Mouse (Mus musculus) heart, embryonic 16.5 days (tissue): ENCODE measurements around the gene Adgrl3. TPM values are rescaled to one million over a fixed set of nuclear protein-coding genes. Genes with fewer than 3 reads are reported as not detected.

Experiments used
- ATAC-seq: fragments of 200-750 bp; cut with Nextera tagmentation; replicated peaks from 2 replicates; pipeline ENCODE4 v1.8.0; 2017; ENCODE audit warnings: moderate number of reproducible peaks; ENCODE audit not compliant: insufficient read depth, low FRiP score; ENCODE audit errors: extremely low read depth
- H3K27ac ChIP-seq: fragments of 300-500 bp; sonication (generic); 2 replicates; pipeline ENCODE4 v1.5.1; 2014; ENCODE audit warnings: mild to moderate bottlenecking, low read length, control low read depth, moderate library complexity
- H3K27me3 ChIP-seq: fragments of 300-500 bp; sonication (generic); 2 replicates; pipeline ENCODE4 v1.6.1; 2014; ENCODE audit warnings: low read length, mixed read lengths; ENCODE audit not compliant: control insufficient read depth, insufficient read depth
- H3K36me3 ChIP-seq: fragments of 300-500 bp; sonication (generic); 2 replicates; pipeline ENCODE4 v1.6.1; 2014; ENCODE audit not compliant: control insufficient read depth, insufficient read depth
- H3K4me1 ChIP-seq: fragments of 300-500 bp; sonication (generic); 2 replicates; pipeline ENCODE4 v1.6.1; 2014; ENCODE audit warnings: low read length, mixed read lengths; ENCODE audit not compliant: control insufficient read depth, insufficient read depth
- H3K4me2 ChIP-seq: fragments of 300-500 bp; sonication (generic); 2 replicates; pipeline ENCODE4 v1.6.1; 2014; ENCODE audit warnings: low read depth, mild to moderate bottlenecking, control low read depth, low read length
- H3K4me3 ChIP-seq: fragments of 300-500 bp; sonication (generic); 2 replicates; pipeline ENCODE4 v1.5.1; 2014; ENCODE audit warnings: mild to moderate bottlenecking, control low read depth, low read length
- H3K9ac ChIP-seq: fragments of 300-500 bp; sonication (generic); 2 replicates; pipeline ENCODE4 v1.6.1; 2014; ENCODE audit warnings: low read length, control low read depth
- H3K9me3 ChIP-seq: fragments of 300-500 bp; sonication (generic); replicated peaks from 2 replicates; pipeline ENCODE4 v1.6.1; 2016; ENCODE audit warnings: low read length; ENCODE audit not compliant: control insufficient read depth
- WGBS: fragments of 180-500 bp; shearing (Covaris S2); extraction: QIAGEN DNeasy Blood & Tissue Kit; methylation state at CpG from one replicate; pipeline ENCODE4 v1.1.7; 2014; 5-methylcytosine and 5-hydroxymethylcytosine counted together
- polyA plus RNA-seq: library from polyadenylated mRNA; unstranded; fragments of >200 nt; fragmentation: Nextera tagmentation; extraction: Ambion mirVana; gene quantifications from 2 replicates; pipeline ENCODE4 v1.2.1, GENCODE M21; 2015

Gene Adgrl3
- polyA plus RNA-seq, 1 experiment from 2014 or later = 3.6 TPM

- no peaks in the 10 kb centered on the region for H3K4me1 ChIP-seq
- no peak overlapping the region for H3K4me3 ChIP-seq
- H3K4me2 ChIP-seq = no peak overlapping the region
- 73% methylated on average over 4 of the region's 4 CpGs for WGBS
- H3K9me3 ChIP-seq = no peaks in the 10 kb centered on the region
- no peak overlapping the region for H3K9ac ChIP-seq
- H3K27me3 ChIP-seq = no peaks in the 10 kb centered on the region
- H3K27ac ChIP-seq = no peak overlapping the region
- no peaks in the 10 kb centered on the region for H3K36me3 ChIP-seq
- no peak for ATAC-seq
Measured at GRCm38 (mm10) chr5:81640118-81640517, 620.2 kb downstream of the Adgrl3 start.

DNA sequence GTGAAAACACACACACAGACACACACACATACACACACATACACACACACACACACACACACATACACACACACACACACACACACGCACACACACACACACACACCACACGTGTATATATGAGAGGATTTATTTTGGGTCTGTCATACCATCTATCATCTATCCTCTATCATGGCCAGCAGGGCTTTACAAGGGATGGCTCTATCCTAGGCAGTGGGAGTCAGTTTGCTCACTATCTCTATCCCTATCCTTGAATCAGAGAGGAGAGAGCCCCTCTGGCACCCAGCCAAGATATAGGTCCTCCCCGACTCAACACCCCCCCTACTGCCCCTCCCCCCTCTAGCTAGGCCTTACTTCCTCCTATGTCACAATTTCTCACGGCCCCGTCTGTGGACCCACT is 625.6 kb downstream of the Adgrl3 start:
- Histone ChIP-seq H3K27me3 (no peaks in the 10 kb centered on the region), H3K36me3 (no peaks in the 10 kb centered on the region), H3K27ac (no peak overlapping the region), H3K9ac (no peak overlapping the region), H3K4me2 (no peak overlapping the region), H3K9me3 (no peaks in the 10 kb centered on the region), H3K4me3 (no peak overlapping the region), H3K4me1 (no peaks in the 10 kb centered on the region)
- no peak for ATAC-seq
- 73% methylated on average over 5 of the region's 5 CpGs for WGBS

- Histone ChIP-seq H3K27ac (no peak overlapping the region), H3K9ac (no peak overlapping the region), H3K9me3 (no peaks in the 10 kb centered on the region), H3K4me1 (no peaks in the 10 kb centered on the region), H3K36me3 (no peaks in the 10 kb centered on the region), H3K4me2 (no peak overlapping the region), H3K27me3 (no peaks in the 10 kb centered on the region), H3K4me3 (no peak overlapping the region)
- WGBS = 62% methylated on average over 2 of the region's 2 CpGs
- no peak for ATAC-seq
Measured at GRCm38 (mm10) chr5:81653941-81654340, 634.0 kb downstream of the Adgrl3 start.

- H3K4me3 ChIP-seq = no peak overlapping the region
- no peaks in the 10 kb centered on the region for H3K9me3 ChIP-seq
- no peaks in the 10 kb centered on the region for H3K4me1 ChIP-seq
- no peaks in the 10 kb centered on the region for H3K27me3 ChIP-seq
- no peak overlapping the region for H3K4me2 ChIP-seq
- WGBS = 57% methylated on average over 6 of the region's 6 CpGs
- ATAC-seq = no peak
- no peak overlapping the region for H3K9ac ChIP-seq
- H3K36me3 ChIP-seq = 0 out of 2 replicates have a peak, but pooled peaks cover 2% of the 10 kb centered on the region
- no peak overlapping the region for H3K27ac ChIP-seq
Measured at GRCm38 (mm10) chr5:81661611-81662390, 641.9 kb downstream of the Adgrl3 start.

- no peak for ATAC-seq
Measured at GRCm38 (mm10) chr5:81671025-81671424, 651.1 kb downstream of the Adgrl3 start.

GRCm38 (mm10) chr5:81674275-81674974 is 654.5 kb downstream of the Adgrl3 start:
- Histone ChIP-seq H3K4me2 (no peak overlapping the region), H3K36me3 (no peaks in the 10 kb centered on the region), H3K27me3 (no peaks in the 10 kb centered on the region), H3K4me3 (no peak overlapping the region), H3K9ac (no peak overlapping the region), H3K27ac (no peak overlapping the region), H3K4me1 (no peaks in the 10 kb centered on the region), H3K9me3 (no peaks in the 10 kb centered on the region)
- 61% methylated on average over 4 of the region's 4 CpGs for WGBS
- ATAC-seq = no peak

More at GRCm38 (mm10) chr5:81671025-81671424, 651.1 kb downstream of the Adgrl3 start:
- H3K9me3 ChIP-seq = no peaks in the 10 kb centered on the region
- no peak overlapping the region for H3K9ac ChIP-seq
- H3K36me3 ChIP-seq = 0 out of 2 replicates have a peak, but pooled peaks cover 3% of the 10 kb centered on the region
- H3K4me1 ChIP-seq = no peaks in the 10 kb centered on the region
- H3K27ac ChIP-seq = no peak overlapping the region
- H3K27me3 ChIP-seq = no peaks in the 10 kb centered on the region
- 77% methylated on average over 4 of the region's 4 CpGs for WGBS
- no peak overlapping the region for H3K4me3 ChIP-seq
- no peak overlapping the region for H3K4me2 ChIP-seq

DNA sequence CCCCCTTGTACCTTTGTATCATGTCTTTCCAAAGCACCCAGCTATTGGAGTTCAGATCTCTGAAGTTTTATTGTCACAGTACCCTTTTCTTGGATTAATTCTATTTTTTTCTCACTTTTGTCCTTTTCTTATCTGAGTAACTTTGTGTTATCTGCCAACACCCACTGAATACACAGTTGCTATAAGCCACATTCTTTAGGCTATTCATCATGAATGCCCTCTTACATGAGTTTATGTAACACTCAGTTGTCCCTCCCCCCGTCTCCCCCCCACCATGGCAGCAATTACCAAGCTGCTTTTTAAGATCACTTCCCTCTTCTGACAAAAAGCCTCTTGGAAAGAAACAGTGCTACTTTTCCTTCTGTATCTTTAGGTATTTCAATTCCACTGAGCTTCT is 655.0 kb downstream of the Adgrl3 start:
- WGBS = 48% methylated on average over 1 of the region's 1 CpGs
- no peak for ATAC-seq
- Histone ChIP-seq H3K27me3 (no peaks in the 10 kb centered on the region), H3K4me2 (no peak overlapping the region), H3K9ac (no peak overlapping the region), H3K9me3 (no peaks in the 10 kb centered on the region), H3K27ac (no peak overlapping the region), H3K4me3 (no peak overlapping the region), H3K4me1 (no peaks in the 10 kb centered on the region), H3K36me3 (no peaks in the 10 kb centered on the region)

- no peaks in the 10 kb centered on the region for H3K36me3 ChIP-seq
- H3K9ac ChIP-seq = no peak overlapping the region
- H3K27ac ChIP-seq = no peak overlapping the region
- no peaks in the 10 kb centered on the region for H3K27me3 ChIP-seq
- H3K4me1 ChIP-seq = no peaks in the 10 kb centered on the region
- no peaks in the 10 kb centered on the region for H3K9me3 ChIP-seq
- no peak for ATAC-seq
- 77% methylated on average over 1 of the region's 1 CpGs for WGBS
- H3K4me2 ChIP-seq = no peak overlapping the region
- no peak overlapping the region for H3K4me3 ChIP-seq
Measured at GRCm38 (mm10) chr5:81676896-81677295, 657.0 kb downstream of the Adgrl3 start.

- Histone ChIP-seq H3K27me3 (no peaks in the 10 kb centered on the region), H3K4me2 (no peak overlapping the region), H3K4me1 (no peaks in the 10 kb centered on the region; the same call in 1 of the 2 replicates), H3K36me3 (no peaks in the 10 kb centered on the region), H3K4me3 (no peak overlapping the region), H3K9me3 (no peaks in the 10 kb centered on the region), H3K9ac (no peak overlapping the region), H3K27ac (no peak overlapping the region)
- 75% methylated on average over 3 of the region's 3 CpGs for WGBS
- no peak for ATAC-seq
Measured at GRCm38 (mm10) chr5:81686206-81686605, 666.3 kb downstream of the Adgrl3 start.
